Mouse (Mus musculus): ENCODE data around the gene Med16.

The Med16 gene

GRCm38 (mm10) chr10:79932736-79933135 lies 24.0 kb upstream of the Med16 start:
- peak; percentile 67 for DNase-seq

DNA sequence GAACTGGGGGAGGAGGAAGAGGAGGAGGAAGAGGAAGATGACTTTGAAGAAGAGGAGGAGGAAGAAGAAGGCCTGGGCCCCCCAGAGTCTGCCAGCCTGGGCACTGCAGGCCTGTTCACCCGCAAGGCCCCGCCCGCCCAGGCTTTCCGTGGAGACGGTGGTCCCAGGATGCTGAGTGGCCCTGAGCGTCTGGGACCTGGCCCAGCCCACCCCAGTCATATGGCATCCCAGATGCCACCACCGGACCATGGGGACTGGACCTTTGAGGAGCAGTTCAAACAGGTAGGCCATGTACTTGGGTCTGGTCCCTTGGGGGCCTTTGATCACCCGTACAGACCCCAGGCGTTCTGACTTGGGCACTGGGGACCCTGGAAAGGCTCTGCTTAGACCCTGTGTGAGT lies 23.1 kb upstream of the Med16 start:
- DNase-seq, result no peak

DNA sequence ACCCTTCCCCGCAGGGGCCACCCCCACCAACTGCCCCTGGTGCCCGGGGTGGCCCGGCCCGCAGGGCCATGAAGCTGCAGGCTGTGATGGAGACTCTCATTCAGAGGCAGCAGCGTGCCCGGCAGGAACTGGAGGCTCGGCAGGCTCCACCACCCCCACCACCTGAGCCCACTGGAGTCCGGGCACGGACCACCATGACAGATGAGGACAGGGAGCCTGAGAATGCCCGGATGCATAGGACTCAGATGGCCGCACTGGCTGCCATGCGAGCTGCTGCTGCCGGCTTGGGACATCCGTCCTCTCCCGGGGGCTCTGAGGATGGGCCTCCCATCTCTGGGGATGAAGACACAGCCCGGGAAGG lies 22.1 kb upstream of the Med16 start:
- no peak for DNase-seq

DNA sequence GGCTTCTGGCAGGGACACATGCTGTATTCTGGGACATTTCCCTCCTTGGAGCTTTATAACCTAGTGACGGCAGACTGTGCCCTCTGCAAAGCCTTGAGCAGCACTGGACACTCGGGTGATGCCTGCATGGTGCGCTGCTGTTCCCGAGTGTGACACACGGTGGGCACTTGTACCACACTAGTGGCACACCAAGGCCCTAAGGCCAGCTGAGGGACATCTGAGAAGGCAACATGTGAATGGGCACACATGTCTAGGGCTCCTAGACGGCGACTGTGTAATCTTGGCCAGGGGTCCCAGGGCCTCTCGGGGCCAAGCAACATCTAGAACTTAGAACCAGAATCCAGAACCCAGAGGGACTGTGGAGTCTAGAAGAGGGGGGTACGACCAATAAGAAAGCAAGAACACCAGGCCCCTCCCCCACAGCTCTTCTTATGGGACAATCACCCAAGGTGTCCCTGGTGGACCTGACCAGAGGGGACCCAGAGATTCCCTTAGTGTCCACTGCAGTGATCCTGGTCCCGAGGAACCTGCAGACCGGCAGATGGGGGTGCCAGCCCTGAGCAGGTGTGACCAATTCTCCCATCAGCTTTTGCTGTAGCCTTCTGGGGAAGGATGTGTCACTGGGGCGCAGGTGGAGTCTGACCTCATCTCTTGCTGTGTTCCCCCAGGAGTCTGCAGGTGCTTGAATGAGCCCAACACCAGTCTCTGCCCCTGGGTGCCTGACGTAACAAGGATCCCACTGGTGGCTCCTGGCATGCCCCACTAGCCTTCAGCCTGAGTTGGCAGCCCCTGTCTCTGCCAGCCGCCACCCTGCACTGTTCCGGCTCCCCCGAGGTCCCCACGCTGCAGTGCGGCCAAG lies 21.5 kb upstream of the Med16 start:
- DNase-seq, result no peak

DNA sequence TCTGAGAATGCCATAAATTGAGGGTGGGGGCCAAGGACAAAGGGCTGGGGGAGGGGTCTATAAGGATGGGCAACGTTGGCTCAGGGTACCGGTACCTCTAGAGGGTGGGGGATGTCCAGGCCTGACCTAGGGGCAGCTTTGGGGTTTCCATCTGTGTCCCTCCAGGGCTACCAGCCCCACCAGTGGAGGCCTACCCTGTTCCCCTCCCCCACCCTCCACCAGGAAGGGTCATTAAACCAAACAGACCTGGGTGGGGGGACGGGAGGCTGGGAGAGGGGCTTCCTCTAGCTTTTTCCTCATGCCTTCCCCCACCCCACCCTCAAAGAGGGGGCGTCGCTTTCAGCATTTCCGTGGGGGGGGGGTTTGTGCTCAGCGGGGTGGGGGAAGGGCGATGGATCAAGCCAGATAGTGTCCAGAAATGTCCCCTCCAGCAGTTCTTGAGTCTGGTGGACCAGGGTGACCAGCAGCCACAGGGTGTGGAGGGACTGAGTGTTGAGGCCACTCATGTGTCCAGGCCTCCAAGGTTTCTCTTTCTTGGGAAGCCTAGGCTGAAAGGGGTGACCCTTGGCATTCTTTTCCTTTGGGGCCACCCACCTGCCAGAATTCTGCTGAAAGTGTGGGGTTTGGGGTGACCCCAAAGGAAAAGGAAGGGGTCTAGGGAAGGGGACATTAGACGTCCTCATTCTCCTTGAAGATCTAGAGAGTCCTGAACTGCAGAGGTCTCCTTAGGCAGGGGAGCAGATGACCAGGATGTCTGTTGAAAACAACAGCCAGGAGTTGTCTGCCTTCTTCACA lies 20.4 kb upstream of the Med16 start:
- DNase-seq, result no peak

GRCm38 (mm10) chr10:79928030-79928694 lies 19.4 kb upstream of the Med16 start:
- DNase-seq, result peak; percentile 63

GRCm38 (mm10) chr10:79927324-79928029 lies 18.8 kb upstream of the Med16 start:
- DNase-seq, result peak; percentile 74

GRCm38 (mm10) chr10:79926491-79927323 lies 18.0 kb upstream of the Med16 start, which contains the start of gene Arid3a:
TSS of gene Arid3a (plus strand) at chr10:79927043.
- DNase-seq, result peak; percentile 95

- no peak for DNase-seq
Observed at GRCm38 (mm10) chr10:79925785-79926490, 17.2 kb upstream of the Med16 start.

DNA sequence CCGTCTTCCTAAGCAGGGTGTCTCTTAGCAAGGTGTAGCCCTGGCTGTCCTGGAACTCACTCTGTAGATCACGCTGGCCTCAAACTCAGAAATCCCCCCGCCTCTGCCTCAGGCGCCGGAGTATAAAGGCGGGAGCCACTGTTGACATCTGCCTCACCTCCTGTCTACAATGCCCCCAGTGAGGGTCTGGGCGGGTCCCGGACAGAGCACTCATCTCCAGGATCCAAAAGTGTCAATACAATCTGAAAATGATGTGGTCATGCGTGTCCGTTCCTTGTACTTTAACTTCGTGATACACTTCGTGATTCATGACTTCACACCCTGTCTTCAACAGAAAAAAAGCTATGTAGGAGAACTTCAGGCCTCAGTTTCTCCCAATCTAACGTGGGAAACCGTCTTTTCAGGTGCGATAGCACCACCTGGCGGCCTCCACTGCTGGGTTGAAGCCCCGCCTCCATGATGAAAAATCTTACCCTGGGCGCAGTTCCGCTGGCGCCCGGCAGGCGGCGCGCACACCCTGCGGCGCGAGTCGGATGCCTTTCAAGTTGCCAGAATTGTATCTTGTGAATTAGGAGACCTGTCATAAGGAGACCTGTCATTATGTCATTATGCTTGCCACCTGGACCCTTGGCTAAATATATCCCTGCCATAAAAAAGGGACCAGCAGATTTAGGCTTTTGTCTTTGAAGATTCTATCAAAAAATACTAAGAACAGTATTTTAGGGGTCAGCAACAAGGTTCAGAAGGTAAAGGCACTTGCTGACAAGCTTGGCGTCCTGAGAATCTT lies 16.5 kb upstream of the Med16 start:
- DNase-seq, result peak; percentile 90

DNA sequence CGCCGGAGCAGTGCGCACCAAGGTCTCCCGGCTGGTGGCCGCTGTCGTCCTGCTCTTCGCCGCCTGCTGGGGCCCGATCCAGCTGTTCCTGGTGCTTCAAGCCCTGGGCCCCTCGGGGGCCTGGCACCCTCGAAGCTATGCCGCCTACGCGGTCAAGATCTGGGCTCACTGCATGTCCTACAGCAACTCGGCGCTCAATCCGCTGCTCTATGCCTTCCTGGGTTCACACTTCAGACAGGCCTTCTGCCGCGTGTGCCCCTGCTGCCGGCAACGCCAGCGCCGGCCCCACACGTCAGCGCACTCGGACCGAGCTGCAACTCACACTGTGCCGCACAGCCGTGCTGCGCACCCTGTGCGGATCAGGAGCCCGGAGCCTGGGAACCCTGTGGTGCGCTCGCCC lies 12.8 kb upstream of the Med16 start:
- peak; percentile 62 for DNase-seq

- DNase-seq, result peak; percentile 60
Observed at GRCm38 (mm10) chr10:79920958-79921535, 12.3 kb upstream of the Med16 start, which contains the start of gene R3hdm4. TSS of gene R3hdm4 (minus strand) at chr10:79921208.

DNA sequence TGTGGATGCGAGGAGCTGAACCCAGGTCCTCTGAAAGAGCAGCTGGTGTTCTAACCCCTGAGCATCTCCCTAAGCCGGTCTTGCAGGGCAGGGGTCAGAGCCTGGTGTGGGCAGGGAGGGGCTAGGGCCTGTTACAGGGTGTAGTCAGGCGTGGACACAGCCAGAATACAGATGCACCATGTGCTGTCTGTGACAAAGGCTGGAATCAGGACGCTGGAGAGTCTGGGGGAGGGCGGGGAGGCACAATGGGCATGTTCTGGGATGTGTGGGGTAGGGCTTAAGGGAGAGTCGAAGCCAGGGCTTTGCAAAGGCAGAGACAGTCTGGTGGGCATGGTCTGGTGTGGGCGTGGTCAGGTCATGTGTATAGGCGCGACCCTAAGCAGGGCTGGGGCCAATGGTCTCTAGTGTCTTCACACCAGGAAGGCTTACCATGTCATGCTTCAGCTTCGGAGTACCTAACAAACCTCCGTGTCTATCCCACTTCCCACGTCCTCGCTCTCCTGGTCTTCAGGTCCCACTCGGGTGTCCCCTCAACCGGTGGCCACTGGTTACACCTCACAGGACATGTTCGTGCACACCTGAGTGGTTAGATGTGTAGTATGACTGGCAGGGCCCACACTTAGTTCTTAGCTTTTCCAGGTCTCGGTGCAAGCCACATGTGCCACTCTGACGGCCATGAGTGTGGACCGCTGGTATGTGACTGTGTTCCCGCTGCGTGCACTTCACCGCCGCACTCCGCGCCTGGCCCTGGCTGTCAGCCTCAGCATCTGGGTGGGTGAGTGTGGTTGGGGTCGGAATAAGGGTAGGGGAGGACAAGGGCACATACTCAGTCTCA lies 11.6 kb upstream of the Med16 start:
- peak; percentile 70 for DNase-seq

DNA sequence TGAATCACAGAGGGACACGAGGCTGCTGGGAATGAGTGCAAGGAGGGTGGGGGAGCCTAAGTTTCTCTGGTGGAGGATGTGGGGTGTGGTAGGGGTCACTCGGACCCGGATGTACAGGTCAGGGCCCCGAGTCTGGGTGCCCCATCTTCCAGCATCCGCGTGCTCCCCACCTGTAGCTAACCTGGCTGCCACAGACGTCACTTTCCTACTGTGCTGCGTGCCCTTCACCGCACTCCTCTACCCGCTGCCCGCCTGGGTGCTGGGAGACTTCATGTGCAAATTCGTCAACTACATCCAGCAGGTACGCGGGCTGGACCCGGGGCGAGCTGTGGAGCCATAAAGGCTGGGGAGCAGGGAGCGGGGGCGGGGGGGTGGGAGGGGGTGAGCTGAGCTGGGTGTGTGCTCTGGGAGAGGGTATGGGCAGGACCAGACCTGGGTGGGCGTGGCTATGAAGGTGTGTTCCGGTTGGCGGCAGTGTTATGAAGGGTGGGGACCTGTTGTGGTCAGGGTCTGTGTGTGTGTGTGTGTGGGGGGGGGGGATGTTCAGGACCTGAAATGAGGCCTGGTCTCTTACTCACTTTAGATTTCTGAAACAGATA lies 10.6 kb upstream of the Med16 start:
- no peak for DNase-seq

- peak; percentile 67 for DNase-seq
Observed at GRCm38 (mm10) chr10:79918231-79919078, 9.7 kb upstream of the Med16 start.

DNA sequence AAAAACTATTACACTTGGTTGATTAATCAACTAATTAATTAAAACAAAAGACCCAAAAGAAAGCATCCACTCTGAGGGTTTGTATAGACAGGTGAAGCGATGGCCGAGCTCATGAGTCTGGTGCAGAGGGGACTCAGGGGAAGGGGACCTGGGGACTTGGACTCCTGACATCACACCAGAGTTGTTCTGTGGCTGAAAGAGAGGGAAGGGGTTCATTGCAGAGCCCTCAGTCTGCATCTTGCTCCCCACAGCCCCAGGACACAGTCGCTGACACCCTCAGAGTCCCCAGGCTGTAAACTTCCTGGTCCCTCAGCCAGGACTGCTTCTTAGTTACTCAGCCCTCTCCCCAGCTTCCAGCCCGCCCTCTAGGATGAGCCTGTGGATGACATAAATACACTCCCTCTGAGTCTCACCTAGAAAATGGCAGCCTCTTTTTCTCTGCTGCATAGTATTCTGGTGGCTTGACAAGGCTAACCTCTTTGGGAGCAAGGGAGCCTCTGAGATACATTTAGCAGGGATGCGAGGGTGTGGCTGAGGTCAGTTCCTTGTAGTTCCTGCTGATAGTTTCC lies 8.9 kb upstream of the Med16 start:
- no peak for DNase-seq

Measured in retina, postnatal 1 day (tissue).